Mouse (Mus musculus) embryonic facial prominence, embryonic 11.5 days (tissue): ENCODE results near the gene Slx4. TPM values are rescaled to one million over a fixed set of nuclear protein-coding genes. Genes with fewer than 3 reads are reported as not detected.
A peak's percentile ranks its signal among the peaks of the same experiment; 100 is the strongest.

Source experiments
- ATAC-seq: fragments of 200-750 bp; cut with Nextera tagmentation; replicated peaks from 2 replicates; pipeline ENCODE4 v1.8.0; 2017; ENCODE audit warnings: low read depth; ENCODE audit not compliant: insufficient number of reproducible peaks, low FRiP score, low TSS enrichment
- DNase-seq: peaks from one replicate; pipeline ENCODE4 v3.0.0-alpha.2; 2015; ENCODE audit warnings: low spot score
- H3K27ac ChIP-seq: fragments of 300-500 bp; sonication (generic); replicated peaks from 2 replicates; pipeline ENCODE4 v1.5.1; 2014; ENCODE audit warnings: mild to moderate bottlenecking, low read depth, low read length, control low read depth
- H3K27me3 ChIP-seq: fragments of 300-500 bp; sonication (generic); 2 replicates; pipeline ENCODE4 v1.6.1; 2014; ENCODE audit warnings: mild to moderate bottlenecking, low read length, moderate library complexity, mixed read lengths; ENCODE audit not compliant: control insufficient read depth, insufficient read depth
- H3K36me3 ChIP-seq: fragments of 300-500 bp; sonication (generic); replicated peaks from 2 replicates; pipeline ENCODE4 v1.6.1; 2014; ENCODE audit warnings: low read depth, mild to moderate bottlenecking, low read length, moderate library complexity, mixed read lengths; ENCODE audit not compliant: control insufficient read depth, insufficient read depth
- H3K4me1 ChIP-seq: fragments of 300-500 bp; sonication (generic); 2 replicates; pipeline ENCODE4 v1.6.1; 2014; ENCODE audit warnings: low read length, mixed read lengths; ENCODE audit not compliant: control insufficient read depth, insufficient read depth
- H3K4me2 ChIP-seq: fragments of 300-500 bp; sonication (generic); 2 replicates; pipeline ENCODE4 v1.6.1; 2014; ENCODE audit warnings: low read depth, mild to moderate bottlenecking, control low read depth, low read length, moderate library complexity
- H3K4me3 ChIP-seq: fragments of 300-500 bp; sonication (generic); 2 replicates; pipeline ENCODE4 v1.5.1; 2014; ENCODE audit warnings: low read depth, low read length, control low read depth
- H3K9ac ChIP-seq: fragments of 300-500 bp; sonication (generic); replicated peaks from 2 replicates; pipeline ENCODE4 v1.6.1; 2014; ENCODE audit warnings: mild to moderate bottlenecking, control low read depth, low read length
- H3K9me3 ChIP-seq: fragments of 300-500 bp; sonication (generic); replicated peaks from 2 replicates; pipeline ENCODE4 v1.6.1; 2016; ENCODE audit warnings: mild to moderate bottlenecking, low read length, inconsistent platforms, mixed read lengths; ENCODE audit not compliant: control insufficient read depth
- WGBS: fragments of 180-500 bp; shearing (Covaris S2); extraction: QIAGEN DNeasy Blood & Tissue Kit; methylation state at CpG from one replicate; pipeline ENCODE4 v1.1.7; 2014; 5-methylcytosine and 5-hydroxymethylcytosine counted together
- polyA plus RNA-seq: library from polyadenylated mRNA; unstranded; fragments of >200 nt; fragmentation: Nextera tagmentation; extraction: Ambion mirVana; gene quantifications from 2 replicates; pipeline ENCODE4 v1.2.1, GENCODE M21; 2014

Gene Slx4
- polyA plus RNA-seq, 1 experiment from 2014 or later: 25.2 TPM

DNA sequence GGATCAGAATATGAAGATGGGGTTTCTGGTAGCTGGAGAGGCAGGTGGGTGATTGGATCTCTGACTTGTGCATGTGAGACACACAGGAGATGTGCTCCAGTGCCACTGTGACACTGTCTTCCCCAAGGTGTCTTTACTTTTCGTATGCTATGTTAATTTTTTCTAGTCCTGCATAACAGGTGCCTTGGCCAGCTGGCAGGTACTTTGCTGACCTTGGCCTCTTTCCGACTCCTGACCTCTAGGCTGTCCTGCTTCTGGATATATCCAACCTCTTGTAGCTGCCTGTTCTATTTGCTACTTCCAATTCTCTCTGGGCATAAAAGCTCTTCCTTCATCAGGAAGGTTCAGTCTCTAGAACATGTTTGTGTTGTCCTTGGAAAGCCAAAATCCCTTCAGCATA lies 32.0 kb upstream of the Slx4 start:
- 87% methylated on average over 2 of the region's 2 CpGs for WGBS

DNA sequence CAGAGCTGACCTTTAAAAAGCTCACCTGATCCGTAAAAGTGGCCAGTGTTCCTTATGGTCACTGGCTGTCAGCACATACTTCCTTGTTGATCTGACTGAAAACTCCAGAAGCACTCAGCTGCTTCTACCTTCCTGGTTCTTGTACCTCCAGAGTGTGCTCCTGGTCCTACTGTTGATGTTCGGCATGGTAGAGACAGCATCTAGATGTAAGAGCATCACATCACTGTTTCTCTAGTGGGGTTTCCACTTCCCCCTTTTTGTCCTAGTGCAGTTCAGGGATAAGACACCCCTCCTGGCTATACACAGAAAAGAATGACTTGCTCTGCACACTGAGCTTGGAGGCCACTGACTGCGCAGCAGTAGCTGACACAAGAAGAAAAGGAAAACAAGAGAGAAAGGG lies 30.9 kb upstream of the Slx4 start:
- 86% methylated on average over 3 of the region's 3 CpGs for WGBS
- peaks cover 4% of the 10 kb centered on the region for H3K36me3 ChIP-seq
- H3K27me3 ChIP-seq: no peaks in the 10 kb centered on the region
- no peak overlapping the region for H3K4me2 ChIP-seq
- ATAC-seq: no peak
- no peak overlapping the region for H3K27ac ChIP-seq
- no peaks in the 10 kb centered on the region for H3K9me3 ChIP-seq
- no peaks in the 10 kb centered on the region for H3K4me1 ChIP-seq
- no peak overlapping the region for H3K4me3 ChIP-seq
- DNase-seq: no peak
- H3K9ac ChIP-seq: no peak overlapping the region

More for the DNA sequence above, 32.0 kb upstream of the Slx4 start:
- Histone ChIP-seq H3K27me3 (no peaks in the 10 kb centered on the region), H3K36me3 (peaks cover 4% of the 10 kb centered on the region), H3K27ac (no peak overlapping the region), H3K4me1 (no peaks in the 10 kb centered on the region), H3K9ac (no peak overlapping the region), H3K4me2 (no peak overlapping the region), H3K9me3 (no peaks in the 10 kb centered on the region), H3K4me3 (no peak overlapping the region)
- DNase-seq: no peak
- ATAC-seq: no peak

DNA sequence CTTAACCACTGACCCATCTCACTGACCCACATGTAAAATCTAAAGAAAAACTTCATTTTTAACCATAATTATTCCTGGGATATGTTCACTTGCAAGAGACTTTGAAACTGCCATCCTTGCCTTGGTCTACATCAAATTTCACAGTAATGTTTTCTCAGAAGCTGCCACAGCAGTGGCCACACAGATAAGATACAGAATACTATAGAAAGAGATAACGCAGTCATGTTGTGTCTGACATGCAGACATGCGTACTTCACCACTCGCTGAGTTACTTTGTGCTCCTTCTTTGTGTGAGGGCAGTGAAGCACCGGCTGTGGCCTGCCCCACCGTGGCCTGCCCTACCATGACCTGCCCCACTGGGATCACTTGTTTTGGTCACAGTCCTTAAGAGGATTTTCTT lies 30.4 kb upstream of the Slx4 start:
- ATAC-seq (no peak), DNase-seq (no peak)
- WGBS: 73% methylated on average over 5 of the region's 5 CpGs
- Histone ChIP-seq H3K9ac (no peak overlapping the region), H3K27ac (no peak overlapping the region), H3K4me3 (no peak overlapping the region), H3K27me3 (no peaks in the 10 kb centered on the region), H3K4me2 (no peak overlapping the region), H3K9me3 (no peaks in the 10 kb centered on the region), H3K4me1 (no peaks in the 10 kb centered on the region), H3K36me3 (peaks cover 4% of the 10 kb centered on the region)

DNA sequence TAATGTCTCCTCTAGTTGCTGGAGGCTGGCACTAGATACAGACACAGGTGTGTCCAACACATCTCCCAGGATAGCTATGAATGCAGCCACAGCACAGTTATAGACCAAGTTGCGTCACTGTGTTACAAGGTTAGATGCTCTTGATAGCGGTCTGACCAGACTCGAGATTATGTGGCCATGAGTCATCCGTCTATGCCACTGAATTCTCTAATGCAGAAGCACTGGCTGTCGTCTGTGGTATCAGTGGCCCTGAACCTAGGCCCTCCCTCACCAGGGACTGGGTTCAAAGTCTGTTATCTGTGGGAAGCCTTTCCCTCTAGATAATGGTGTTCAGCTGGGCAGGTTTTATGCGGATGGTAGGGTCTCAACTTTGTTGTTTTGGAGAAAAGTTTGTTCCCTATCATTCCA lies 28.8 kb upstream of the Slx4 start:
- H3K36me3 ChIP-seq: no peaks in the 10 kb centered on the region; the same call in 1 of the 2 replicates
- H3K4me3 ChIP-seq: no peak overlapping the region
- WGBS: 89% methylated on average over 6 of the region's 6 CpGs
- H3K4me1 ChIP-seq: no peaks in the 10 kb centered on the region
- H3K9ac ChIP-seq: no peak overlapping the region
- no peak overlapping the region for H3K27ac ChIP-seq
- ATAC-seq: no peak
- no peaks in the 10 kb centered on the region for H3K27me3 ChIP-seq
- H3K4me2 ChIP-seq: no peak overlapping the region
- H3K9me3 ChIP-seq: no peaks in the 10 kb centered on the region
- no peak for DNase-seq

DNA sequence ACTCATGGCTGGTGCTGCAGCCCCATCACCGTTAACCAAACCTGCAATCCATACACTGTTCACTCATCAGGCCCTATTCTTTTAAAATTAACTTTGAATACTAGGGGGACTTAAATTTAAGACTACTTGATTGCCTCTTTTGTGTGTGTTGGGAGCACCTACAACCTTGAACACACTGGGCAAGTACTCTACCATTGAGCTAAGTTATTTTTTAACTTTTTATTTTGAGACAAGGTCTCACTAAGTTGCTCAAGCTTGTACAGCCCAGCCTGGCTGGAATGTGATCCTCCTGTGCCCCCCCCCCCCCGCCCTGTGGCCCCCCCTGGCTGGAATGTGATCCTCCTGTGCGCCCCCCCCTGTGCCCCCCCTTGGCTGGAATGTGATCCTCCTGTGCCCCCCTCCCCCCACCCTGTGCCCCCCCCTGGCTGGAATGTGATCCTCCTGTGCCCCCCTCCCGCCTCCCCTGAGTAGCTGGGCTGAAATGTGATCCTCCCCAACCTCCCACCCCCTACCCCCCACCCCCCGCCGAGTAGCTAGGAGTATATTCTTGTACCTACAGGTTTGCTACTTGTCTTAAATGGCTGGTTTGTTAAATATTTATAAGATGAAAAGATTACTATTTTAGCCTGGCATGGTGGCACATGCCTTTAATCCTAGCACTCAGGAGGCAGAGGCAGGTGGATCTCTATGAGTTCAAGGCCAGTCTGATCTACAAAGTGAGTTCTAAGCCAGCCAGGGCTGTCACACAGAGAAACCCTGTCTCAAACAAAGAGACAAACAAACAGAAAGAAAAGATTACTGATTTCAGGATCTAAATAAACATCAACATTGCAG lies 28.1 kb upstream of the Slx4 start:
- Histone ChIP-seq H3K36me3 (no peaks in the 10 kb centered on the region), H3K4me1 (no peaks in the 10 kb centered on the region), H3K4me3 (no peak overlapping the region), H3K27me3 (no peaks in the 10 kb centered on the region), H3K9me3 (no peaks in the 10 kb centered on the region), H3K9ac (no peak overlapping the region), H3K27ac (no peak overlapping the region), H3K4me2 (no peak overlapping the region)
- 39% methylated on average over 5 of the region's 6 CpGs for WGBS
- DNase-seq (peak; percentile 17), ATAC-seq (no peak)

DNA sequence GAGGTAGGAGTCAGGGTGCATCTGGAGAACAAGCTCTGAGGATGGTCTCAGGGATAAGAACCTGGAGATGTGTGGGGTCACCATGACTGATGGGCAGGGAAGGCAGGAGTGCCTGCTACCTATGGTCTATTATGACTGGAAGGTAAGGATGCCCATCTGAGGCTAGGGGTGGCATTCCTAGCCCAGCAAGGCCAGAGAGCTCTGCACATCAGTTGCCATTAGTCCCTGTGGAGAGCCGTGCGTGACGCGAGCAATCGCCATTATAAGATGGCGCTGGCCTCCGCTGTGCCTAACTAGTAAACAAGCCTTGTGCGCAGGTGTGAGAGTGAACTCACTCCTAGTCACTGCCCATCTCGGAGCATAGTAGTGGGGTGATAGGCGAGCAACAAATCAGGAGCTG lies 26.9 kb upstream of the Slx4 start:
- Histone ChIP-seq H3K9ac (no peak overlapping the region), H3K4me1 (no peaks in the 10 kb centered on the region), H3K27me3 (no peaks in the 10 kb centered on the region), H3K9me3 (no peaks in the 10 kb centered on the region), H3K4me3 (no peak overlapping the region), H3K36me3 (no peaks in the 10 kb centered on the region), H3K4me2 (no peak overlapping the region), H3K27ac (no peak overlapping the region)
- DNase-seq (no peak), ATAC-seq (no peak)
- WGBS: 93% methylated on average over 10 of the region's 10 CpGs

DNA sequence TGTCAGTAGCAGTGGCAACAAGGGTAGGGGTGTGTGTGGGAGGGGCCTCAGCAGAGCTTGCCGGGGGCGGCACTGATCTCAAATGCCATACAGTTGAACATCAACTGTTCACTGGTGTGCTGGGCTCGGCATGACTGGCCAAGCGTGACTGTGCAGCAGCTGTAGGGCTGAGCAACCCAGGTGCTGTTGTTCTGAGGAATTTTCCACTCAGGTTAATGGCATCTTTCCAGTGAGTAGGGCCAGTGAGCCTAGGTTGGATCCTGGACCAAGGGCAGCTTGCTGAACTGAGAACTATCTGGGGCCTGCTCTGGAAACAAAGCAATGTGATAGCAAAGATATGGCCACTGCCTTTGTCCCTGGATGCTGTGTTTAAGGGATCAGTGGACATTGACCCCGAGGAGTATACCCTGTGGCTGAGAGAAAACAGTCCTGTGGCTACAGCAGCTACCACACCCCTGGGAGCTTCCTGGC lies 25.8 kb upstream of the Slx4 start:
- Histone ChIP-seq H3K4me3 (no peak overlapping the region), H3K27ac (no peak overlapping the region), H3K4me2 (no peak overlapping the region), H3K27me3 (no peaks in the 10 kb centered on the region), H3K4me1 (no peaks in the 10 kb centered on the region), H3K9me3 (no peaks in the 10 kb centered on the region), H3K9ac (no peak overlapping the region), H3K36me3 (no peaks in the 10 kb centered on the region)
- no peak for ATAC-seq
- WGBS: 89% methylated on average over 5 of the region's 5 CpGs
- no peak for DNase-seq

DNA sequence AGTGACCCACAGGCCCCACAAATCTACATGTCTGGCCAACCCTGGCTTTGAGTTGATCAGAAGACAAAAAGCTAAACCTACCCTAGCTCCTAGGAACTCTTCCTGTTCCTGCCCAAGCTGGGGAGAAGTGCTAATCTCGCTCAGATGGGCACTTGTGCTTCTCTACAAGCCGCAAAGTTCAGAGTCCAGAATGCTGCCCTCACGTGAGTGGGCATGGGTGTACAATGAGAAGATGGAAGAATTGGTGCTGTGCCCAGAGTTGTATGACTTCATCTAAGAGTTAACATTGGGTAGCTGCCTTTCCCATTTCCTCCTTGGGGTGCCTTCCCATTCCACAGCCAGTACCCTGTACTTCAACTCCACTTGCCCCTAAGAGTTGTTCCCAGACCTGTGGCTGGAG lies 23.6 kb upstream of the Slx4 start:
- no peak for ATAC-seq
- Histone ChIP-seq H3K9me3 (no peaks in the 10 kb centered on the region), H3K27ac (no peak overlapping the region), H3K4me1 (no peaks in the 10 kb centered on the region), H3K27me3 (no peaks in the 10 kb centered on the region), H3K4me2 (no peak overlapping the region), H3K9ac (no peak overlapping the region), H3K36me3 (no peaks in the 10 kb centered on the region), H3K4me3 (no peak overlapping the region)
- no peak for DNase-seq
- 77% methylated on average over 3 of the region's 3 CpGs for WGBS
